Mouse (Mus musculus) hindbrain, embryonic 16.5 days (tissue): ENCODE results near the gene Loxl4. TPM values are rescaled to one million over a fixed set of nuclear protein-coding genes. Genes with fewer than 3 reads are reported as not detected.

Experiments used
- ATAC-seq: fragments of 200-750 bp; cut with Nextera tagmentation; 2 replicates; pipeline ENCODE4 v1.8.0; 2017; ENCODE audit warnings: moderate TSS enrichment, moderate library complexity
- H3K27ac ChIP-seq: fragments of 300-500 bp; sonication (generic); 2 replicates; pipeline ENCODE4 v1.5.1; 2014; ENCODE audit warnings: low read depth, mild to moderate bottlenecking, control low read depth, low read length, moderate library complexity
- H3K27me3 ChIP-seq: fragments of 300-500 bp; sonication (generic); replicated peaks from 2 replicates; pipeline ENCODE4 v1.6.1; 2014; ENCODE audit warnings: low read length; ENCODE audit not compliant: control insufficient read depth, insufficient read depth
- H3K36me3 ChIP-seq: fragments of 300-500 bp; sonication (generic); 2 replicates; pipeline ENCODE4 v1.6.1; 2014; ENCODE audit warnings: mild to moderate bottlenecking, low read length, moderate library complexity, mixed read lengths; ENCODE audit not compliant: control insufficient read depth, insufficient read depth
- H3K4me1 ChIP-seq: fragments of 300-500 bp; sonication (generic); 2 replicates; pipeline ENCODE4 v1.6.1; 2014; ENCODE audit warnings: low read depth, low read length; ENCODE audit not compliant: control insufficient read depth, insufficient read depth
- H3K4me2 ChIP-seq: fragments of 300-500 bp; sonication (generic); 2 replicates; pipeline ENCODE4 v1.6.1; 2014; ENCODE audit warnings: mild to moderate bottlenecking, low read length, control low read depth, moderate library complexity
- H3K4me3 ChIP-seq: fragments of 300-500 bp; sonication (generic); 2 replicates; pipeline ENCODE4 v1.5.1; 2014; ENCODE audit warnings: mild to moderate bottlenecking, low read length, control low read depth, moderate library complexity
- H3K9ac ChIP-seq: fragments of 300-500 bp; sonication (generic); 2 replicates; pipeline ENCODE4 v1.6.1; 2014; ENCODE audit warnings: low read depth, mild to moderate bottlenecking, control low read depth, low read length, moderate library complexity
- H3K9me3 ChIP-seq: fragments of 300-500 bp; sonication (generic); 2 replicates; pipeline ENCODE4 v1.6.1; 2014; ENCODE audit warnings: mild to moderate bottlenecking, low read length, moderate library complexity; ENCODE audit not compliant: control insufficient read depth
- WGBS: fragments of 180-500 bp; shearing (Covaris S2); extraction: QIAGEN DNeasy Blood & Tissue Kit; methylation state at CpG from one replicate; pipeline ENCODE4 v1.1.7; 2014; 5-methylcytosine and 5-hydroxymethylcytosine counted together
- polyA plus RNA-seq: library from polyadenylated mRNA; unstranded; fragments of >200 nt; fragmentation: Nextera tagmentation; extraction: Ambion mirVana; gene quantifications from 2 replicates; pipeline ENCODE4 v1.2.1, GENCODE M21; 2015

The Loxl4 gene
- polyA plus RNA-seq, 1 experiment from 2014 or later, result 0.15 TPM

DNA sequence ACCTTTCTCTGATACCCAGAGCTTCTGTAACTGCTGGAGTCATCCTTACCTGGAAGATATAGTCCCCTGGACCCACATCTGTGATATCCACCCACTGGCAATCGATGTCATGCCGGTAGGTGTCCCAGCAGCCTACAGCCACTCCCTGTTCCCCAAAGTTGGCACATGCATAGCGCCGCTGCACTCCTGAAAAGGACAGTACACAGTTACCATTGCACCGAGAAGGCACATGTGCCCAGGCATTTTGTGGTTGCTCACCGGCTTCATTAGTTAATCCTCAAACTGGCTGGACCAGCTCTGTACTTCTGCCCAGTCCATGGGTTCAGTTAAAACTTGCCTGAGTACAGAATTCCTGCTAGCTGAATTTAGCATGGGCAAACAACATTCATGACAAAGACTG lies 14.7 kb downstream of the Loxl4 start:
- Histone ChIP-seq H3K27ac (no peak overlapping the region), H3K4me1 (peaks cover 8% of the 10 kb centered on the region), H3K9ac (no peak overlapping the region), H3K4me2 (no peak overlapping the region), H3K27me3 (no peaks in the 10 kb centered on the region), H3K4me3 (no peak overlapping the region), H3K36me3 (no peaks in the 10 kb centered on the region), H3K9me3 (no peaks in the 10 kb centered on the region)
- no peak for ATAC-seq
- WGBS, result 93% methylated on average over 6 of the region's 6 CpGs

DNA sequence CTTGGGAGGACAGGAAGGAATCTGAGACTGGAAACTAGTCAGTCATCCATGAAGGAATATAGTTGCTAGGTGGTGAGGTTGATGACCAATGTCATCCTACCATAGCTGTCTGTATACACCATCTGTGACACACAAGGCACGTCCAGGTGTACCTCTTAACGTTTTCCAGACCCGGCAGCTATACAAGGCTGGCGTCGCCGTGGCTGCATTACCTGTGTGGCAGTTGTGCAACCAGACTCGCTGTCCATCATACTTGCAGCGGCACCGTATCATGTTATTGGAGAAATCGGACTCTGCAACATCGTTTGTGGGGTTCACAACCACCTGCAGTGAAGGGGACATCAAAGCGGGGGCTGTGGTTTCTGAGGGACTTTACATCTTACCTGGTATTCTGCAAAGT lies 15.3 kb downstream of the Loxl4 start:
- Histone ChIP-seq H3K9me3 (no peaks in the 10 kb centered on the region), H3K9ac (no peak overlapping the region), H3K27me3 (no peaks in the 10 kb centered on the region), H3K4me3 (no peak overlapping the region), H3K36me3 (no peaks in the 10 kb centered on the region), H3K4me2 (no peak overlapping the region), H3K4me1 (peaks cover 8% of the 10 kb centered on the region), H3K27ac (no peak overlapping the region)
- ATAC-seq, result no peak
- 93% methylated on average over 12 of the region's 12 CpGs for WGBS

DNA sequence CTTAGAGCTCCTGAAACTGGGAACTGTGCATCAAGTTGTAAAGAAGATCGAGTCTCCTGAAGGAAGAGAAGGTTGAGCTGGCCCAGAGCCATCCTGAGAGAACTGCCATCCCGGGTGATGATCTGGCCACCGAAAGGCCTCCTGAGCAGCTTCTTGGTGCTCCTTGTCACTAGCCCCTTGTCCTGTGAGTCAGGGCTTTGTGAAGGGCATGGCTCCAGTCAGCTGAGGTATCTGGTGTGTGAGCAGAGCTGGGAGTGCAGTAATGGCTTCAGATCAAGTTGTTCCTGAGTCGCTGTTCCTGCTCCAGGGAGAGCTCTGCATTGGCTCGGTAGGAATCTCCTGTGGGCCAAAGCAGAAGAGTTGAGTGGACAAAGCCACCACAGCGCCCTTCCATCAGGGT lies 17.5 kb downstream of the Loxl4 start:
- Histone ChIP-seq H3K36me3 (no peaks in the 10 kb centered on the region), H3K4me2 (no peak overlapping the region), H3K9ac (no peak overlapping the region), H3K27me3 (no peaks in the 10 kb centered on the region), H3K4me3 (no peak overlapping the region), H3K9me3 (no peaks in the 10 kb centered on the region), H3K27ac (no peak overlapping the region), H3K4me1 (no peaks in the 10 kb centered on the region)
- no peak for ATAC-seq
- 96% methylated on average over 6 of the region's 6 CpGs for WGBS

DNA sequence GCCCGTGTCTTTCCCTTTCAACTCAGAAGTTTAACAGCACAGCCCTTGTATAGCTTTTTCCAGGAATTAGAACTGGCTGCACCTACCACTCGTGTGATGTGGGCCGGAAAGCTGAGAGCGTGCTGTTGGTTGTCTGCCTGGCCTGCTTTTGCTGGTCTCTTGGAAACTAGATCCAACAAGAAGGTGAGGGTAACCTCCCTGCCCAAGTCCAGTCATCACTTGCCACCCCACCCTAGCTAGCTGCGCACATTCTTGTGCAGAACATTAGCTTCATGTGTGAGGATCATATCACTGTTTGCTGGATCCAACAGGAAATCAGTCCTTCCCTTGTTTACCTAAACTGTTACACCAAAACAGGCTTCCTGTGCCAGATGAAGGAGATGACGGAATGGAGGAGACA lies 19.2 kb downstream of the Loxl4 start:
- H3K4me3 ChIP-seq, result no peak overlapping the region
- no peaks in the 10 kb centered on the region for H3K27me3 ChIP-seq
- WGBS, result 86% methylated on average over 6 of the region's 6 CpGs
- no peak overlapping the region for H3K9ac ChIP-seq
- no peak for ATAC-seq
- no peak overlapping the region for H3K27ac ChIP-seq
- no peaks in the 10 kb centered on the region for H3K4me1 ChIP-seq
- no peaks in the 10 kb centered on the region for H3K36me3 ChIP-seq
- no peaks in the 10 kb centered on the region for H3K9me3 ChIP-seq
- no peak overlapping the region for H3K4me2 ChIP-seq

DNA sequence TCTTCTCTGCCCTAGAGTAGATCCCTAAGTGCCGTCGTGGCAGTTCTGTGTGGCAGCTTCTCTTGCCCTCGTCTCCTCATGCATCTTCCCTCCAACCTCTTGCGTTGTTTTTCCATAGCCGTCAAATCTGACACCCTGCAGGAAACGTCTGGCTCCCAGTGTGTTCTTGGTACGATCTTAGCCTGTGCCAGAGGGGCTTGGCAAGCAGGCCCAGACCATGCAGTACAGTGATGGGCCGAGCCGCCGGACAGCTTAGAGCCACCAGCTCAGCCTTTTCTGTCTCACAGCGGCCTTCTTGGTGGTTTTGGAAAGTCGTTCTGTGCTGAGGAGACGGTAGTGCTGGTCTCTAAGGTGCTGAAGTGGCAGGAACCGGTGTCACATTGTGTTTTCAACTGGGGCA lies 21.1 kb downstream of the Loxl4 start:
- H3K27ac ChIP-seq, result no peak overlapping the region
- 54% methylated on average over 14 of the region's 14 CpGs for WGBS
- ATAC-seq, result peak; percentile 48; the same call in 1 of the 2 replicates

DNA sequence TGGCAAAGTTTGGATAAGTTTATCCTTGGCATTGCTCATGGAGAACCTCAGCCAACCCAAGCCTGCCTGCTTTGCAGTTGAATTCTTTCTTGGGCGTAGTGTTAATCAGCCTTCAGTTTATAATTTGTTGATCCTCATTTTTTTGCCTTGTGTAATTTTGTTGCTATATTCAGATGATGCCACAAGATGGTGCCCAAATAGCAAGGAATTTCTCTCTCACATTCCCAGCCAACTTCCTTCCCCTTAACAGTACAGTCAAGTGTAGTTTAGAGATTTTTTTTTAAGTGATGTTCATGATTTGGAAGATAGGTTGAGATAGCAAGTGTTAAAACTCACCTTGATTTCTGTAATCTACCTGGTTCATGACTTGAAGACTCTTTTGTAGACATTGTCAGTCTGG lies 23.4 kb downstream of the Loxl4 start:
- Histone ChIP-seq H3K4me3 (no peak overlapping the region), H3K4me1 (no peaks in the 10 kb centered on the region), H3K4me2 (no peak overlapping the region), H3K27ac (no peak overlapping the region), H3K27me3 (no peaks in the 10 kb centered on the region), H3K9ac (no peak overlapping the region), H3K36me3 (0 out of 2 replicates have a peak, but pooled peaks cover 2% of the 10 kb centered on the region), H3K9me3 (no peaks in the 10 kb centered on the region)
- no peak for ATAC-seq
- WGBS, result 73% methylated on average over 1 of the region's 1 CpGs

More for the DNA sequence above, 21.1 kb downstream of the Loxl4 start:
- Histone ChIP-seq H3K4me3 (no peak overlapping the region), H3K36me3 (no peaks in the 10 kb centered on the region), H3K9ac (no peak overlapping the region), H3K27me3 (no peaks in the 10 kb centered on the region), H3K4me1 (no peaks in the 10 kb centered on the region), H3K9me3 (no peaks in the 10 kb centered on the region), H3K4me2 (no peak overlapping the region)

DNA sequence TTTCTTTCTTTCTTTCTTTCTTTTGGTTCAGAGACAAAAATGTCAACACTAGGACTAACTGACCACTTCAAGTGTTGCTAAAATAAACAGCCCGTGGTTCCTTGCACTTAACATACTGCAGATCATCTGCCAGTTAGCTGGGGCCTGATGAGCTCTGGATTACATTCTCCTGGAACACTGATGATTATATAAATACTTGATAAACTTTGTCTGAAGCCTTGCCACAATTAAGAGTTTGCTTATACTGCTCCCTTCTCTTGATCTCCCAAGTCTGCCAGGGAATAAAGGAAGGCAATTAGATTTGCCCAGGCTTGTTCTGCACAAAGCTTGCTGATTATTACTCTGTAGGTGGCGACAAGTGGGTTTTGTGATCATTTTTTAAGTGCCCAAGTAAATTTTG lies 24.9 kb downstream of the Loxl4 start:
- 80% methylated on average over 2 of the region's 2 CpGs for WGBS
- Histone ChIP-seq H3K4me2 (no peak overlapping the region), H3K4me1 (no peaks in the 10 kb centered on the region), H3K27ac (no peak overlapping the region), H3K36me3 (0 out of 2 replicates have a peak, but pooled peaks cover 2% of the 10 kb centered on the region), H3K27me3 (no peaks in the 10 kb centered on the region), H3K4me3 (no peak overlapping the region), H3K9me3 (no peaks in the 10 kb centered on the region), H3K9ac (no peak overlapping the region)
- ATAC-seq, result no peak

DNA sequence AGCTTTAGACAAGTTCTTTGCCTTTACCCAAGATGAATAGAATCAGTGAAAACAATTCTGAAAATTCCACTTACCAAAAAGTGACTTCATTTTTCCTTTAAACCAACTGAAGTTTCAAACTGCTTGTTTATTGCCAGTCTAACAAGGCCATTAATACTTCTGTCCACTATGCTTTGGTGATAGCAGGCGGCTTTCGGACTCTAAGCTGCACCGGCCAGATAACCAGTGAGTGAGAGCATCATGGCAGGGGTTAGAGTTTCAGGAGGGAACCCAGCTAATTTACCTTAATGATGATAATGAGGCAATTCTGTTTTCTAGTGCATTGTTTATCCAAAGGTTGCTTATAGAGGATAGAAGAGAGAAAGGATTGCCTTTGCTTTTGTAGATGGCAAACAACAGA lies 28.4 kb downstream of the Loxl4 start:
- ATAC-seq, result no peak

DNA sequence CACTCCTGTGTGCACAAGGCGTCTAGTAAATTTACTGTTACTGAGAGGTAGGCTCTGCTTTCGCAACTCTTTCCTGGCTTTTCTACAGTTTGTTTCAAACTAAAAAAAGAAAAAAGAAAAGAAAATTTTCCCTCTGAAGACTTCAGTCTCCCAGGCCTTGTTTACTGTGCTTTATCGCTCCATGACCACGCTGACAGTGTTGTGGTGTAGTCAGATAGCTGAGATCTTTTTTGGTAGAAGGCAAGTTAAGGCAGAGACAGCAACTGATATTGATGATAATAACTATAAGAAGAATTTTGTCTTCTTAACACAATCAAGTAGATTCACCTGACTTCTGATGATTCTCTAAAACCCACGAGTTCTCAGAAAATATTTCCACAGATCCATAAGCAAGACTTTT lies 28.9 kb downstream of the Loxl4 start:
- 95% methylated on average over 5 of the region's 5 CpGs for WGBS
- no peaks in the 10 kb centered on the region for H3K27me3 ChIP-seq

More for the DNA sequence above, 28.4 kb downstream of the Loxl4 start:
- no peak overlapping the region for H3K4me2 ChIP-seq
- 0 out of 2 replicates have a peak, but pooled peaks cover 2% of the 10 kb centered on the region for H3K36me3 ChIP-seq
- no peaks in the 10 kb centered on the region for H3K27me3 ChIP-seq
- H3K27ac ChIP-seq, result no peak overlapping the region
- H3K9ac ChIP-seq, result no peak overlapping the region
- 94% methylated on average over 3 of the region's 3 CpGs for WGBS
- no peak overlapping the region for H3K4me3 ChIP-seq
- H3K4me1 ChIP-seq, result no peaks in the 10 kb centered on the region
- no peaks in the 10 kb centered on the region for H3K9me3 ChIP-seq

More for the DNA sequence above, 28.9 kb downstream of the Loxl4 start:
- H3K4me1 ChIP-seq, result no peaks in the 10 kb centered on the region
- H3K9me3 ChIP-seq, result no peaks in the 10 kb centered on the region
- H3K4me2 ChIP-seq, result no peak overlapping the region
- H3K4me3 ChIP-seq, result no peak overlapping the region
- no peak overlapping the region for H3K27ac ChIP-seq
- H3K36me3 ChIP-seq, result 0 out of 2 replicates have a peak, but pooled peaks cover 2% of the 10 kb centered on the region
- ATAC-seq, result no peak
- H3K9ac ChIP-seq, result no peak overlapping the region
